Mouse (Mus musculus) cortical plate, adult 2 months (tissue): ENCODE measurements around the gene Copg1.

Source experiments
- CTCF ChIP-seq: fragments of 200-500 bp; IDR thresholded peaks from 2 replicates; pipeline ENCODE4 v1.5.1; 2011; ENCODE audit warnings: mild to moderate bottlenecking, control low read depth, low read length; ENCODE audit not compliant: insufficient read depth; ENCODE audit errors: extremely low read depth
- POLR2A ChIP-seq: fragments of 200-500 bp; IDR thresholded peaks from 2 replicates; pipeline ENCODE4 v1.6.1; 2011; ENCODE audit warnings: mild to moderate bottlenecking, low read length, control low read depth; ENCODE audit not compliant: insufficient read depth; ENCODE audit errors: extremely low read depth

GRCm38 (mm10) chr6:87842254-87842653, 45.4 kb upstream of the Copg1 start:
- TF ChIP-seq CTCF (no peak), POLR2A (no peak)
